Mouse (Mus musculus) megakaryocyte, embryonic 14.5 days (primary cell): Measurements from ENCODE around the gene Rnf130.

Experiments
- FLI1 ChIP-seq: IDR thresholded peaks from 2 replicates; pipeline ENCODE4 v1.6.1; 2012; ENCODE audit warnings: low read length, inconsistent platforms, mixed read lengths
- GATA1 ChIP-seq: IDR thresholded peaks from 3 replicates; pipeline ENCODE4 v1.6.1; 2012; ENCODE audit warnings: mixed read lengths, low read length, inconsistent platforms, borderline replicate concordance

DNA sequence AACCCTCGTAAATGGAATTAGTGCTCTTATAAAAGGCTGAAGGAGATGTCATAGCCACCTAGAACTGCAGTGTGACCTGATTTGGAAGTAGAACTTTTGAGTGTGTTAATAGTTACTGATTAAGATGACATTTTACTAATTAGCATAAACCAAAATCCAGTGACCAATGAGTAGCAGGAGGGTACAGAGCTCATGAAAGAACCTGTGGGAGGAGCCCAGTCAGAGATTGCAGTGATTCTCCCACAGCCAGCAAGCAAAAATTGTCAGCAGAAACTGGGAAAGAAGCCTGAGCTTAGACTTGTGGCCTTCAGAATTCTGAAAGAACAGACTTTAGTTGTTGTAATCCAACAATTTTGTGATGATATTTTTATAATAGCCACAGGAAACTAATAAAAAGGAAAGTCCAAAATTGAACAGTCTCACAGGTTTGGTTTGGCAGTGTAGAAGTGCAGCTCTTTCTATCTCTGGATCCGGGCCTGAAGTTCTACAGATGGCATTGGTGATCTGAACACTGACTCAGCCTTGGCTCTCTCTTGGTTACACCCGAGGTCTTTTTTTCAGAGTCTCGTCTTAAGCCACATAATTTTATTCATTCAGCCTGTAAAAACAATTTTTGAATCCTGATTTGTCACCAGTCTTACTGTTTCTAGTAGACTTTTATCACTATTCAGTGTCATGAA lies 11.8 kb downstream of the Rnf130 start:
- no peak for TF ChIP-seq GATA1
- TF ChIP-seq FLI1: no peak
